Mouse (Mus musculus) liver, adult (tissue): ENCODE measurements around the gene Zfp664.

ENCODE experiments used
- GATA4 ChIP-seq: IDR thresholded peaks from 2 replicates; pipeline ENCODE4 v1.6.1; 2014; ENCODE audit warnings: mild to moderate bottlenecking, low read length; ENCODE audit not compliant: insufficient replicate concordance

Gene Zfp664

DNA sequence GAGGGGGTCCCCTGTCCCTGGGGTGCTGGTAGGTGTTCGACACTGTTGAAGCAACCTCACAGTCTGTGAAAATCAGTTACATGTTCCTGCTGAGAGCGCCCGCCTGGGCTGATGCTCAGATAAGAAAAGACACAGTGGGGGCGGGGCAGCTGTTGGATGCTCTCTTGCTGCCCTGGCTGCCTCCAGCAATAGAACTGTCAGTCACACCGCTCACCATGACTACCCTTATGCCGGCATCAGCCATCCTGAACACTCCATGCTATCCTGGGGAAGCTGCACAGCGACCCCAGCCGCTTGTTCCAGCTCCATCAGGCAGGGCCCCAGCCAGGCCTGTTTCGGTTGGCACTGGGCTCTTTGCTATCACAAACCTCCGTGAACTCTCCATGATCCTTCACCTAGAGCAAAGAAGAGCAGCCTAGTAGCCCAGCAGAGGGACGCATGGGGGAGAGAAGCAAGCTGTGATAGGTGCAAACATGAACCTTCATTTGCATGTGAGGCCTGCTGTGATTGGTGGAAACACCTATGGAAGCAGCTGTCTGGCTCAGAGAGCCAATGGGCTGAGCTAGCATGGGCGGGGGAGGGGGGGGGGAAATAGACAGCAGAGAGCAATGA is 80.8 kb downstream of the Zfp664 start:
- no peak for TF ChIP-seq GATA4

DNA sequence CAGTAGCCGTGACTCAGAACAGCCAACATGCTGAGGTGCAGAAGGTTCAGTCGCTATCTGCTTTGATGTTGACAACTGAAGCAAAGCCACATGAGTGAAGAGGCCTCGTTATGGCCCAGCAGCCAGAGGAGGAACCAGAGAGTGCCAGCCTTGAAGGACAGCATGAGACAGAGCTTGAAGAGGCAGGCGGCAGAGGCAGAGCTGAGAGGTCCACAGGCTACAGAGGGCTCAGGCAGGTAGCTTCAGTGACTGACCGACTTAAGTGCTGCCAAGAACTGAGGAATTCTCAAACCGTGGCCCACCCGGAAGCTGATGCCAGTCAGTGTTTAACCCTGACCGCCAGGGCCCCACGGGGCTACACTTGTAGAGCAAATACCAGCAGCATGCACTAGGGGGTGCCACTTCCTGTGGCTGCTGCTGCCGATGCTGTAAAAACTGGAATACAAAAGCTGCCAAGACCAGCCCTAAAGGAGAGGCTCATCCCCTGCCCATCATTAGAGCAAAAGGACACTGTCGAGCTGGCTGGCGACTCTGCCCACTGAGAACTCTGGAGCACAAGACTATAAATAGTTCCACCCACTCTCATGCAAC is 81.4 kb downstream of the Zfp664 start:
- no peak for TF ChIP-seq GATA4

- TF ChIP-seq GATA4 = no peak
Observed at GRCm38 (mm10) chr5:124944384-124944783, 81.9 kb downstream of the Zfp664 start.

DNA sequence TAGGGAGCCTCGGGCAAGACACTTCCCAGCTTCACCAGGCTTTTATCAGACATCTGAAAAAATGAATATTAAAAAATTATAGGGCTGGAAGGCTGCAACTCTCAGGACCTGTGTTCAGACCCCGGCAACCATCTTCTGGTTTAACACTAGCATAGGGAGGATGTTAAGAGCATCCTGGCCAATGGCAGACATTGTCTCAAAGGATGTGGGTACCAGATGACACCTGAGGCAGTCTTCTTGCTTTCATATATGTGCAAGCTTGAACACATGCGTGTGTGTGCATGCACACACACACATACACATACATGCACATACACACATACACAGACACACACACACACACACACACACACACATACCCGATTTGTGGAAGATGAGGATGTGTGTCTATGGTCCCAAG is 82.6 kb downstream of the Zfp664 start:
- TF ChIP-seq GATA4 = no peak

GRCm38 (mm10) chr5:124950623-124951278 is 88.3 kb downstream of the Zfp664 start:
- TF ChIP-seq GATA4 = no peak

DNA sequence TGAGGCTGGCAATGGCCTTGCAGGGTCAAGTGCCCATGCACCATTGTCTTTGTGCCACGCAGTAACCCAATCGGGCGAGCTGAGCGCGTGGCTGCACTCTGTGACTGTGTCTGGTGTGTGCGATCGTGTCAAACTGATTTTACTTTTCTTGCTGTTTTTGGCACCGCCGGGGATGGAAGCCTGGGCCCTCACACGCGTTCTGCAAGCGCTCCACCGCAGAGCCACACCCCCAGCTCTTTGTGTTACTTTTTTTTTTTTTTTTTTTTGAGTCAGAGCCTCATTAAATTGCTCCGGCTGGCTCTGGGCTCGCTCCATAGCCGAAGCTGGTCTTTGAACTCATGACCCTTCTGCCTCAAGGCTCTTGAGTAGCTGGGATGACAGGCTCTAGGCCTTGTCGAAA is 88.8 kb downstream of the Zfp664 start:
- no peak for TF ChIP-seq GATA4
